Mouse (Mus musculus): Measurements from ENCODE around the gene Adprhl1.

Adprhl1 gene

GRCm38 (mm10) chr8:13254019-13254418 is at the start of gene Adprhl1:
TSS of gene Adprhl1 (minus strand) at chr8:13254162.
- peak; percentile 29 for DNase-seq (ENCODE audit: low spot score)

GRCm38 (mm10) chr8:13301036-13301435 is 47.1 kb upstream of the Adprhl1 start:
- no peak for DNase-seq (ENCODE audit: low spot score)

GRCm38 (mm10) chr8:13299571-13299970 is 45.6 kb upstream of the Adprhl1 start:
- no peak for DNase-seq (ENCODE audit: low spot score)

- DNase-seq (ENCODE audit: low spot score): no peak
Measured at GRCm38 (mm10) chr8:13293677-13294470, 39.9 kb upstream of the Adprhl1 start.

- peak; percentile 68 for DNase-seq (ENCODE audit: low spot score)
Measured at GRCm38 (mm10) chr8:13292364-13292763, 38.4 kb upstream of the Adprhl1 start.

- DNase-seq (ENCODE audit: low spot score): no peak
Measured at GRCm38 (mm10) chr8:13288646-13289045, 34.7 kb upstream of the Adprhl1 start.

- peak; percentile 95 for DNase-seq (ENCODE audit: low spot score)
Measured at GRCm38 (mm10) chr8:13287692-13288623, 34.0 kb upstream of the Adprhl1 start, which contains the start of the genes Dcun1d2 and Tmco3. TSS of gene Dcun1d2 (minus strand) at chr8:13288131. TSS of gene Tmco3 (plus strand) at chr8:13288190.

GRCm38 (mm10) chr8:13287304-13287691 is 33.3 kb upstream of the Adprhl1 start:
- DNase-seq (ENCODE audit: low spot score): peak; percentile 80

GRCm38 (mm10) chr8:13283200-13283599 is 29.2 kb upstream of the Adprhl1 start:
- no peak for DNase-seq (ENCODE audit: low spot score)

- no peak for DNase-seq (ENCODE audit: low spot score)
Measured at GRCm38 (mm10) chr8:13276941-13277447, 23.0 kb upstream of the Adprhl1 start.

- no peak for DNase-seq (ENCODE audit: low spot score)
Measured at GRCm38 (mm10) chr8:13272834-13273233, 18.9 kb upstream of the Adprhl1 start.

GRCm38 (mm10) chr8:13267566-13267965 is 13.6 kb upstream of the Adprhl1 start:
- DNase-seq (ENCODE audit: low spot score): no peak

- DNase-seq (ENCODE audit: low spot score): no peak
Measured at GRCm38 (mm10) chr8:13263376-13263775, 9.4 kb upstream of the Adprhl1 start.

GRCm38 (mm10) chr8:13253413-13253812 is 549 bp downstream of the Adprhl1 start:
- no peak for DNase-seq (ENCODE audit: low spot score)

GRCm38 (mm10) chr8:13252837-13253236 is 1.1 kb downstream of the Adprhl1 start:
- no peak for DNase-seq (ENCODE audit: low spot score)

GRCm38 (mm10) chr8:13244343-13244880 is 9.6 kb downstream of the Adprhl1 start:
- DNase-seq (ENCODE audit: low spot score): no peak

- no peak for DNase-seq (ENCODE audit: low spot score)
Measured at GRCm38 (mm10) chr8:13242985-13243870, 10.7 kb downstream of the Adprhl1 start.

GRCm38 (mm10) chr8:13240691-13241090 is 13.3 kb downstream of the Adprhl1 start:
- no peak for DNase-seq (ENCODE audit: low spot score)

- DNase-seq (ENCODE audit: low spot score): no peak
Measured at GRCm38 (mm10) chr8:13240055-13240454, 13.9 kb downstream of the Adprhl1 start.

- DNase-seq (ENCODE audit: low spot score): no peak
Measured at GRCm38 (mm10) chr8:13234803-13235202, 19.2 kb downstream of the Adprhl1 start.

- DNase-seq (ENCODE audit: low spot score): no peak
Measured at GRCm38 (mm10) chr8:13230471-13230870, 23.5 kb downstream of the Adprhl1 start.
